Mouse (Mus musculus): ENCODE data around the gene Robo2.

GRCm38 (mm10) chr16:73863748-73864147 lies 547.9 kb downstream of the Robo2 start:
- TF ChIP-seq GATA1 (IDR thresholded peaks at IDR 0.05; ENCODE audit: borderline replicate concordance, low read length) = no peak
- no peak for TF ChIP-seq FLI1 (IDR thresholded peaks at IDR 0.05; ENCODE audit: low read length)

All from megakaryocyte, embryonic 14.5 days (primary cell).